Mouse (Mus musculus) E14TG2a.4 (cell line): Measurements from ENCODE around the gene Hspa12a.

Experiments used
- CTCF ChIP-seq: conservative IDR thresholded peaks from 2 replicates; pipeline ENCODE4 v1.5.1; 2014; ENCODE audit warnings: low read length
- NANOG ChIP-seq: IDR thresholded peaks from 2 replicates; pipeline ENCODE4 v1.6.1; 2014; ENCODE audit warnings: borderline replicate concordance, low read length, mixed read lengths
- POU5F1 ChIP-seq: IDR thresholded peaks from 2 replicates; pipeline ENCODE4 v1.6.1; 2014; ENCODE audit warnings: low read length, borderline replicate concordance

DNA sequence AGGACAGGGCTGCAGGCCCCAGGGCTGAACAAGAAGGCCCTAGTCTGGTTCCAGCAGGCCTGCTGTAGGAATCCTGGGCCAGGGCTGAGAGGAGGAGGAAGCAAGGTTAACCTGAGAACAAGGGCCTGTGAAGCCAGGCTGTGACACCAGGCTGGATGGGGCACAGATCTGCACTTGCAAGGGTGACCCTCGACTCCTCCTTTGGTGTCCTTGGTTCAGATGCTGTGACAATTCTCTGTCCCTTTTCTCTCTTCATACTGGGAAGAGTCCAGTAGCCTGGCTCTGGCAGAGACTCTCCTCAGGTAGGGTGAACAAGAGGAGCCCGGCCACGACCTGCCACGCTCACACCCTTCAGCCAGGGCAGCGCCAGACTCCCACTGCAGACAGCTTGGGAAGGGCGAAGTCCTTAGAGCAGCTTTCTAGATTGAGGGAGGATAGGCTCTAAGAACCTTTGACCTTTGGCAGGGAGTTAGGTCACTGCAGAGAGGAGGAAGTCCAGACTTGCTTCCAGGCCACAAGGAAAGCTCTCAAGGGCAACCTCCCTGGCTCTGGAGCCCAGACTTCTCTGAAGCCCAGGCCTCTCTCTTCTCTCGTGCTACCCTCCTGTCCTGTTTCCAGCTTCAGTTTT is 64.0 kb downstream of the Hspa12a start:
- TF ChIP-seq CTCF (no peak), POU5F1 (no peak), NANOG (no peak)
